ENCODE assay signal across 15 mouse cellular contexts in genomic region chr5:39840576-39840975, GRCm38 (mm10).
DNase-seq lines count a peak whose midpoint lies in the region; ATAC-seq lines count a peak whose summit lies in the region.
"Had no signal": no experiment of that assay in that cellular context is flagged by ENCODE, and none has a peak within 500 bp of the region (broad histone marks: within the 10 kb centered on the region; RNA-seq: fewer than 3 reads in every experiment).

No protein-coding gene starts in this region.

- no peaks in the 10 kb centered on the region for H3K9me3 ChIP-seq in heart, embryonic 15.5 days (replicated peaks)
- H3K9me3 ChIP-seq in stomach, embryonic 16.5 days (replicated peaks; ENCODE audit: control insufficient read depth, low read length), result no peaks in the 10 kb centered on the region
- no peaks in the 10 kb centered on the region for H3K9me3 ChIP-seq in neural tube, embryonic 15.5 days (replicated peaks)
- H3K9me3 ChIP-seq: embryonic facial prominence, embryonic 15.5 days; forebrain, embryonic 15.5 days; heart, embryonic 12.5 days; hindbrain, embryonic 15.5 days had no signal

- WGBS in heart, embryonic 15.5 days, result 73% methylated on average over 4 of the region's 4 CpGs
- 77% methylated on average over 4 of the region's 4 CpGs for WGBS in stomach, embryonic 16.5 days
- WGBS in neural tube, embryonic 15.5 days, result 95% methylated on average over 4 of the region's 4 CpGs

- no peaks in the 10 kb centered on the region for H3K27me3 ChIP-seq in heart, embryonic 15.5 days
- no peaks in the 10 kb centered on the region for H3K27me3 ChIP-seq in stomach, embryonic 16.5 days (ENCODE audit: control insufficient read depth, insufficient read depth, low read length)
- H3K27me3 ChIP-seq in neural tube, embryonic 15.5 days (replicated peaks), result no peaks in the 10 kb centered on the region
- H3K27me3 ChIP-seq: embryonic facial prominence, embryonic 15.5 days; forebrain, embryonic 15.5 days; heart, embryonic 12.5 days; hindbrain, embryonic 15.5 days had no signal

- H3K36me3 ChIP-seq in heart, embryonic 15.5 days, result no peaks in the 10 kb centered on the region
- H3K36me3 ChIP-seq in stomach, embryonic 16.5 days (ENCODE audit: control insufficient read depth, insufficient read depth, low read length), result no peaks in the 10 kb centered on the region
- no peaks in the 10 kb centered on the region for H3K36me3 ChIP-seq in neural tube, embryonic 15.5 days
- H3K36me3 ChIP-seq: embryonic facial prominence, embryonic 15.5 days; forebrain, embryonic 15.5 days; heart, embryonic 12.5 days; hindbrain, embryonic 15.5 days had no signal

- peak overlapping the region; percentile 14; the same call in 1 of the 2 replicates for H3K27ac ChIP-seq in heart, embryonic 15.5 days
- 0 out of 2 replicates have a peak overlapping the region, but pooled peaks have one; percentile 34 for H3K27ac ChIP-seq in stomach, embryonic 16.5 days (ENCODE audit: low read length)
- no peak overlapping the region for H3K27ac ChIP-seq in neural tube, embryonic 15.5 days (replicated peaks)
- H3K27ac ChIP-seq: embryonic facial prominence, embryonic 15.5 days; forebrain, embryonic 15.5 days; hindbrain, embryonic 15.5 days had no signal

- H3K4me1 ChIP-seq in heart, embryonic 15.5 days (replicated peaks), result no peaks in the 10 kb centered on the region
- no peaks in the 10 kb centered on the region for H3K4me1 ChIP-seq in stomach, embryonic 16.5 days (ENCODE audit: control insufficient read depth, insufficient read depth, low read length)
- no peaks in the 10 kb centered on the region for H3K4me1 ChIP-seq in neural tube, embryonic 15.5 days
- H3K4me1 ChIP-seq: embryonic facial prominence, embryonic 15.5 days; forebrain, embryonic 15.5 days; heart, embryonic 12.5 days; hindbrain, embryonic 15.5 days had no signal

- no peak overlapping the region for H3K4me3 ChIP-seq in heart, embryonic 15.5 days
- H3K4me3 ChIP-seq in stomach, embryonic 16.5 days (replicated peaks; ENCODE audit: low read length), result no peak overlapping the region
- H3K4me3 ChIP-seq in neural tube, embryonic 15.5 days (replicated peaks), result no peak overlapping the region
- H3K4me3 ChIP-seq: embryonic facial prominence, embryonic 15.5 days; erythroblast, embryonic 14.5 days; forebrain, embryonic 15.5 days; heart, embryonic 12.5 days; hindbrain, embryonic 15.5 days had no signal

- DNase-seq in heart, adult 18-20 months, result no peak
- DNase-seq in urinary bladder, postnatal 14 days (ENCODE audit: low spot score), result peak; percentile 56
- no peak for DNase-seq in urinary bladder, postnatal 4 days (ENCODE audit: low spot score in 2 of 2)
- peak; percentile 23 for DNase-seq in fat pad, adult 2 months (ENCODE audit: extremely low read depth, low read depth, low spot score)
- DNase-seq: adrenal gland, postnatal 25 days; cerebellum, adult 2 months; cerebellum, postnatal 14 days had no signal

- ATAC-seq in heart, embryonic 15.5 days (replicated peaks; ENCODE audit: insufficient number of reproducible peaks, insufficient read depth, low FRiP score, low read depth), result no peak
- peak; percentile 47; the same call in 1 of the 2 replicates for ATAC-seq in stomach, embryonic 16.5 days (ENCODE audit: insufficient read depth, low FRiP score)
- ATAC-seq in neural tube, embryonic 15.5 days (ENCODE audit: low FRiP score), result no peak
- ATAC-seq: forebrain, embryonic 15.5 days had no signal

- no peak overlapping the region for H3K9ac ChIP-seq in heart, embryonic 15.5 days
- H3K9ac ChIP-seq in stomach, embryonic 16.5 days (ENCODE audit: low read length), result no peak overlapping the region
- no peak overlapping the region for H3K9ac ChIP-seq in neural tube, embryonic 15.5 days (replicated peaks)
- H3K9ac ChIP-seq: embryonic facial prominence, embryonic 15.5 days; forebrain, embryonic 15.5 days; heart, embryonic 12.5 days; hindbrain, embryonic 15.5 days had no signal

- H3K4me2 ChIP-seq in heart, embryonic 15.5 days, result no peak overlapping the region
- H3K4me2 ChIP-seq in stomach, embryonic 16.5 days (ENCODE audit: low read depth, low read length), result no peak overlapping the region
- no peak overlapping the region for H3K4me2 ChIP-seq in neural tube, embryonic 15.5 days
- H3K4me2 ChIP-seq: embryonic facial prominence, embryonic 15.5 days; forebrain, embryonic 15.5 days; heart, embryonic 12.5 days; hindbrain, embryonic 15.5 days had no signal

Comparison
In these comparisons a context has a peak if more than half of its experiments do, and no peak if none do; other contexts are left out.
1. DNase-seq: peak in urinary bladder, postnatal 14 days (single experiment) and fat pad, adult 2 months (single experiment); none in heart, adult 18-20 months (0 of 2) and urinary bladder, postnatal 4 days (0 of 2).